Mouse (Mus musculus) midbrain, embryonic 14.5 days (tissue): ENCODE measurements around the gene Gm20403. TPM values are rescaled to one million over a fixed set of nuclear protein-coding genes. Genes with fewer than 3 reads are reported as not detected.
"Not testable (repeated sequence)": the region's sequence is repeated elsewhere in the genome, so short reads cannot be mapped to it uniquely, and the experiment has no call there.

Experiments
- ATAC-seq: fragments of 200-750 bp; cut with Nextera tagmentation; 2 replicates; pipeline ENCODE4 v1.8.0; 2017; ENCODE audit warnings: moderate number of reproducible peaks, moderate library complexity; ENCODE audit not compliant: low FRiP score, low TSS enrichment
- DNase-seq: peaks from one replicate; pipeline ENCODE4 v3.0.0-alpha.2; 2015
- H3K27ac ChIP-seq: fragments of 300-500 bp; sonication (generic); replicated peaks from 2 replicates; pipeline ENCODE4 v1.5.1; 2014; ENCODE audit warnings: mild to moderate bottlenecking, low read depth, low read length, moderate library complexity
- H3K27me3 ChIP-seq: fragments of 300-500 bp; sonication (generic); 2 replicates; pipeline ENCODE4 v1.6.1; 2014; ENCODE audit warnings: low read length, control low read depth, mixed read lengths; ENCODE audit not compliant: control insufficient read depth, insufficient read depth
- H3K36me3 ChIP-seq: fragments of 300-500 bp; sonication (generic); 2 replicates; pipeline ENCODE4 v1.6.1; 2014; ENCODE audit warnings: low read length, control low read depth; ENCODE audit not compliant: control insufficient read depth, insufficient read depth
- H3K4me1 ChIP-seq: fragments of 300-500 bp; sonication (generic); 2 replicates; pipeline ENCODE4 v1.6.1; 2014; ENCODE audit warnings: mild to moderate bottlenecking, antibody characterized with exemption, low read length, control low read depth; ENCODE audit not compliant: control insufficient read depth, insufficient read depth
- H3K4me2 ChIP-seq: fragments of 300-500 bp; sonication (generic); 2 replicates; pipeline ENCODE4 v1.6.1; 2014; ENCODE audit warnings: mild to moderate bottlenecking, low read length, moderate library complexity
- H3K4me3 ChIP-seq: fragments of 300-500 bp; sonication (generic); replicated peaks from 2 replicates; pipeline ENCODE4 v1.5.1; 2014; ENCODE audit warnings: low read depth, low read length
- H3K9ac ChIP-seq: fragments of 300-500 bp; sonication (generic); replicated peaks from 2 replicates; pipeline ENCODE4 v1.6.1; 2014; ENCODE audit warnings: mild to moderate bottlenecking, low read length, moderate library complexity
- H3K9me3 ChIP-seq: fragments of 300-500 bp; sonication (generic); 2 replicates; pipeline ENCODE4 v1.6.1; 2016; ENCODE audit warnings: low read length, control low read depth, mixed read lengths; ENCODE audit not compliant: control insufficient read depth
- WGBS: fragments of 180-500 bp; shearing (Covaris S2); extraction: QIAGEN DNeasy Blood & Tissue Kit; methylation state at CpG from one replicate; pipeline ENCODE4 v1.1.7; 2014; 5-methylcytosine and 5-hydroxymethylcytosine counted together
- polyA plus RNA-seq: library from polyadenylated mRNA; unstranded; fragments of >200 nt; fragmentation: Nextera tagmentation; extraction: Ambion mirVana; gene quantifications from 2 replicates; pipeline ENCODE4 v1.2.1, GENCODE M21; 2014

Gm20403 gene
- polyA plus RNA-seq, 1 experiment from 2014 or later, result not detected

GRCm38 (mm10) chr12:54956974-54957373, 29.4 kb downstream of the Gm20403 start:
- Histone ChIP-seq H3K4me3 (no peak overlapping the region), H3K27me3 (no peaks in the 10 kb centered on the region), H3K9ac (no peak overlapping the region), H3K36me3 (0 out of 2 replicates have a peak, but pooled peaks cover 3% of the 10 kb centered on the region), H3K4me2 (no peak overlapping the region), H3K9me3 (no peaks in the 10 kb centered on the region), H3K4me1 (no peaks in the 10 kb centered on the region), H3K27ac (no peak overlapping the region)
- DNase-seq (no peak), ATAC-seq (no peak)
- 94% methylated on average over 2 of the region's 2 CpGs for WGBS

- Histone ChIP-seq H3K4me3 (no peak overlapping the region), H3K4me1 (no peaks in the 10 kb centered on the region), H3K4me2 (no peak overlapping the region), H3K36me3 (0 out of 2 replicates have a peak, but pooled peaks cover 3% of the 10 kb centered on the region), H3K9me3 (no peaks in the 10 kb centered on the region), H3K9ac (no peak overlapping the region), H3K27ac (no peak overlapping the region), H3K27me3 (no peaks in the 10 kb centered on the region)
- WGBS, result 90% methylated on average over 4 of the region's 4 CpGs
- no peak for DNase-seq
- ATAC-seq, result no peak
Measured at GRCm38 (mm10) chr12:54956457-54956856, 29.9 kb downstream of the Gm20403 start.

GRCm38 (mm10) chr12:54946116-54946515, 40.2 kb downstream of the Gm20403 start:
- DNase-seq (no peak), ATAC-seq (no peak)
- Histone ChIP-seq H3K27me3 (no peaks in the 10 kb centered on the region), H3K4me1 (no peaks in the 10 kb centered on the region), H3K27ac (no peak overlapping the region), H3K9ac (no peak overlapping the region), H3K4me2 (no peak overlapping the region), H3K4me3 (no peak overlapping the region), H3K36me3 (0 out of 2 replicates have a peak, but pooled peaks cover under 1% of the 10 kb centered on the region), H3K9me3 (no peaks in the 10 kb centered on the region)
- WGBS, result 87% methylated on average over 6 of the region's 6 CpGs

- H3K27ac ChIP-seq, H3K27me3 ChIP-seq, H3K9me3 ChIP-seq, H3K4me2 ChIP-seq, H3K36me3 ChIP-seq, H3K4me1 ChIP-seq, ATAC-seq, H3K9ac ChIP-seq, H3K4me3 ChIP-seq, DNase-seq: not testable (repeated sequence)
- WGBS, result 91% methylated on average over 6 of the region's 6 CpGs
Measured at GRCm38 (mm10) chr12:54942586-54943157, 43.7 kb downstream of the Gm20403 start.

- H3K27me3 ChIP-seq, ATAC-seq: not testable (repeated sequence)
- 96% methylated on average over 5 of the region's 5 CpGs for WGBS
Measured at GRCm38 (mm10) chr12:54937581-54938343, 48.6 kb downstream of the Gm20403 start.

More at GRCm38 (mm10) chr12:54937581-54938343, 48.6 kb downstream of the Gm20403 start:
- H3K4me1 ChIP-seq, H3K9me3 ChIP-seq, H3K9ac ChIP-seq, DNase-seq, H3K4me2 ChIP-seq, H3K36me3 ChIP-seq, H3K4me3 ChIP-seq, H3K27ac ChIP-seq: not testable (repeated sequence)

Other genes starting within 250 kb of the Gm20403 start
- 156 and 175 TPM in 2 replicates for gene Snx6, start 190.8 kb downstream of the Gm20403 start, polyA plus RNA-seq
- gene Cfl2, start 123.7 kb downstream of the Gm20403 start, polyA plus RNA-seq, result 283 and 312 TPM in 2 replicates
- 7.1 and 8.5 TPM in 2 replicates for gene Baz1a, start 27.8 kb upstream of the Gm20403 start, polyA plus RNA-seq
- 31.8 and 32.3 TPM in 2 replicates for gene 2700097O09Rik, start 93.6 kb upstream of the Gm20403 start, polyA plus RNA-seq
- 193 and 227 TPM in 2 replicates for gene Srp54a, start 93.7 kb upstream of the Gm20403 start, polyA plus RNA-seq
- gene Fam177a, start 137.9 kb upstream of the Gm20403 start, polyA plus RNA-seq, result 45.6 and 48.2 TPM in 2 replicates
- gene Srp54b, start 168.6 kb upstream of the Gm20403 start, polyA plus RNA-seq, result 65.2 and 72.7 TPM in 2 replicates
- gene 1700047I17Rik2, start 213.1 kb upstream of the Gm20403 start, polyA plus RNA-seq, result not detected in 2 replicates
- 79.0 and 86.1 TPM in 2 replicates for gene Srp54c, start 243.6 kb upstream of the Gm20403 start, polyA plus RNA-seq